Mouse (Mus musculus): ENCODE results near the gene Troap.
A peak's percentile ranks its signal among the peaks of the same experiment; 100 is the strongest.

Gene Troap

GRCm38 (mm10) chr15:99074019-99074599 lies at the start of gene Troap:
Troap (plus strand) TSS chr15:99074575.
- no peak for DNase-seq (ENCODE audit: low read depth)

DNA sequence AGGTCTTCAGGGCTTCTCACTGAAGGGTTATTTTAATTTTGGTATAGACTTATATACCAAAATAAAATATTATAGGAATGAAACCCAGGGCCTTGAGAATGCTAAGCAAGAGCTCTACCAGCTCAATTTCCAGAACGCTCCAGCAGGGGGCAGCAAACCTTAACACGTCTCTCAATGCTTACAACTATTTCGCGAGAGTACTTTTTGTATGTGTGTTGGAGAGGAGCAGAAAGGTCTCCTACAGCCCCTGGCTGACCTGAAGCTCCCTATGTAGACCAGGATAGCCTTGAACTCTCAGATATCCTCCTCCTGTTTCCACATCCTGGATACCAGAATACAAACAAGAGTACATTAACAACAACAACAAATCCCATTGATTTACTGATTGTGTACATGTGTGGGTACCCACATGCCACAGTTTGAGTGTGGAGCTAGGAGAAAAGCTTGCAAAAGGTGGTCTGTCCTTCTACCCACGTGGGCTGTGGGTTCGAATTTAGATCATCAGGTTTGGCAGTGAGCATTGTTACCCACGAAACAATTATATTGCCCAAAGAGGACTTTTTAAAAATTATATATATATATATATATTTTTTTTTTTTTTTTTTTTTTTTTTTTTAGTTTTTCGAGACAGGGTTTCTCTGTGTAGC lies 49.6 kb upstream of the Troap start:
- peak; percentile 83 for DNase-seq (ENCODE audit: low read depth)

- DNase-seq (ENCODE audit: low read depth), result no peak
Measured at GRCm38 (mm10) chr15:99025414-99025813, 49.0 kb upstream of the Troap start.

GRCm38 (mm10) chr15:99026259-99026658 lies 48.1 kb upstream of the Troap start:
- DNase-seq (ENCODE audit: low read depth), result peak; percentile 74

GRCm38 (mm10) chr15:99027116-99027515 lies 47.3 kb upstream of the Troap start:
- DNase-seq (ENCODE audit: low read depth), result no peak

- DNase-seq (ENCODE audit: low read depth), result no peak
Measured at GRCm38 (mm10) chr15:99028874-99029458, 45.4 kb upstream of the Troap start.

GRCm38 (mm10) chr15:99029619-99030584 lies 44.5 kb upstream of the Troap start, which contains the start of gene Tuba1c:
Tuba1c (plus strand) TSS chr15:99029891.
- DNase-seq (ENCODE audit: low read depth), result peak; percentile 91

- no peak for DNase-seq (ENCODE audit: low read depth)
Measured at GRCm38 (mm10) chr15:99030585-99031387, 43.6 kb upstream of the Troap start.

GRCm38 (mm10) chr15:99031388-99031675 lies 43.0 kb upstream of the Troap start:
- no peak for DNase-seq (ENCODE audit: low read depth)

DNA sequence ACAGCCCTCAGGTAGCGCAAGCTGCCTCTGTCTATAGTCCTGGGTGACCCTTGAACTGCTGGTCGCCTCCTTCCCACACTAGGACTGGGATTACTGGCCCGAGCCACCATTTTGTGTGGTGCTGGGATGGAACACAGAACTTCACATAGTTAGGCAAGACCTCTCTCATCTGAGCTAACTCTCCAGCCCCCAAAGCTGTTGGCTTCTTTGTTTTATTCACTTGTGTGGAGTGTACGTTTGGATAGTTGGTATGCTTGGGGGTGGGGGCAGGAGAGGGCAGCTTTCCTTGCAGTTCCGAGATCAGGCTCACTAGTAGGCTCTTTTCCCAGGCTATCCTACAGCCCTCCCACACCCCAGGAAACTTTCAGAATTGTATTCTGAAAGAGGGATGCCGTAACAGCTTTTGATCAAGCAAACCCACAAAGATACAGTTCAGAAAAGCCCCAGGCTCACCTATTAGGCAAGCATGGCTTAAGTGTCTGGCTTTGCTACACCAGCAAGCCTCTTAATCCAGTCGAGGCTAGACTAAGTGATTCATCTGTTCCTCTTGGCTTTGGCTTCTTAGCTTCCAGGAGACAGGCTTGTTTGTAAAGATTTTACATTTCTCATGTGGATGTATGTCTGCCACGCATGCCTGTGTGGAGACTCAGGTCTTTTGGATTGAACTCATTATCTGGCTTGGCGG lies 42.2 kb upstream of the Troap start:
- DNase-seq (ENCODE audit: low read depth), result no peak

DNA sequence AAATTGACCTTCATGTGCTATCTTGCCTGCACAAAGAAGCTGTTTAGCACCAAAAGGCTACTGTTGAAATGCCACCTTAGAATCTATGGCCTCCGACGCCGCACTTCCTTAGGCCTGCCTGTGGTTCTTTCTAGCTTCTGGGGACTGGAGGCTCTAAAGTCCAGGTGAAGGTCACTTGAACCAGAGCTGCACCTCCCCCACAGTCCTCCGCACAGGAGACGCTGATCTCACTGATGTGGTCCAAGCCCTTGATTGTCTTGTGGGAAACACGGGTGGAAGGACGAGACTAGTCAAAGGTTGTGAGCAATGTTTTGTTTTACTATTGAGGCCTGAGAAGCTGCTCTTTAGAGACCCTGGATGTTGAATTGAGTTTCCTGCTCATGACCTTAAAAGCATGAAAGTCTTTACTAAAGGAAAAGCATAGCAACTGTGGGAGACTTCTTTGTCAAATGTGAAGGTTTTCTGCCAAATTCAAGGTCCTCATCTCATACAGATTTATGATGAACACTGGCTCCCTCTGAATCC lies 41.6 kb upstream of the Troap start:
- DNase-seq (ENCODE audit: low read depth), result no peak

DNA sequence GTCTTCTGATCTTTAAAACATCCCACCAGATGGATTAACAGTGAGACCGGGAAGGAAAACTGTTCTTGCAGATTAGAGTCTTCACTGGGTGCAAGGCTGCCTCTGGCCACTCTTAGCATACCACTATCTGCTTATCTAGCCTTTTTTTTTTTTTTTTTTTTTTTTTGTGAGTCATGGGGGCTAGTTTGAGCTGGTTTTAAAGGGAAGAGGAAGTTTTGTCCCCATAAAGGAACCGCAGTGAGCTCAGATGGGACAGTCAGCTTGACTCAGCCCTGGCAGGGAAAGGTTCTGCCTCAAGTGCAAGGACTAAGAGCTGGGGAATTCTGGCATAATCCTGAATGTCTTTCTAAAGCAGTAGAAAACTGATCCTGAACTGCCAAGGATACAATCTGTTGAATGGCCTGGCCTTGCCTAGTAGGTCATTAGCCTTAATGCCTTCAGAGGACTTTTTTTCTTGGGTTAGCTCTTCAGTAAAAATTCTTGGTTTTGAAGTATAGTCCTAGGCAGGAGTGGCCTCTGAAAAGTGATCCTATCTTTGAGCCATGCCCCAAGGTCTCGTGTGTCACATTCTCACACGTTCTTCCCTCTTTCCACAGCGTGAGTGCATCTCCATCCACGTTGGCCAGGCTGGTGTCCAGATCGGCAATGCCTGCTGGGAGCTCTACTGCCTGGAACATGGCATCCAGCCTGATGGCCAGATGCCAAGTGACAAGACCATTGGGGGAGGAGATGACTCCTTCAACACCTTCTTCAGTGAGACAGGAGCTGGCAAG lies 40.7 kb upstream of the Troap start:
- no peak for DNase-seq (ENCODE audit: low read depth)

GRCm38 (mm10) chr15:99035431-99035830 lies 38.9 kb upstream of the Troap start:
- DNase-seq (ENCODE audit: low read depth), result no peak

DNA sequence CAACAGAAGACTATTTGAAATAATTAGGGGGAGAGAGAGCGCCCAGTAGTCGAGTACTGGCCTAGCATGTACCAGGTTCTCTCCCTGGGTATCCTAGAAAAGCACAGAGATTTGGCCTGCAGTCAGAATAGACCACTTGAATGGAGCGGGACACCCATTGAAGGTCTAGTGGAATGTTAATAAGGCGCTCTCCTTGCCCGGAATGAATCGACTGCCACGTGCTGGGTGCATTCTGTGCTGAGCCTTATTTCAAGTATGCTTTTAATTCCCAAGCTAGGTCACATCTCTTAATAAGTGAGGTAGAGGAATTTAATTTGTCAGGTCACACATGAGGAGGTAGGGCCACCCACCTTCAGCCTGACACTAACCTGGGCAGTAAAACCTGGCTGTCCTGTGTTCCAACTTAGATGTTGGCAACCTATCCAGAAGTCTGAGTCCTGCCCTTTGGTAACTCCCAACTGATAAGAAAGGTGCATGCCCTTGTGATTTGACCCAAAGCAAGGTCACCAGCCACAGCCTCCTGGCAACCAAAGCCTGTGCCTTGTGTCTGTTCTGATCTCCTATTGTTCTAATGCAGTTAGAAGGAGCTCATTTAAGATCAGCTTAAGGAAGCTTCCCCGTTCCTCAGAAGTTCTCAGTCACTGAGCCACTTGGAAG lies 38.0 kb upstream of the Troap start:
- DNase-seq (ENCODE audit: low read depth), result no peak

DNA sequence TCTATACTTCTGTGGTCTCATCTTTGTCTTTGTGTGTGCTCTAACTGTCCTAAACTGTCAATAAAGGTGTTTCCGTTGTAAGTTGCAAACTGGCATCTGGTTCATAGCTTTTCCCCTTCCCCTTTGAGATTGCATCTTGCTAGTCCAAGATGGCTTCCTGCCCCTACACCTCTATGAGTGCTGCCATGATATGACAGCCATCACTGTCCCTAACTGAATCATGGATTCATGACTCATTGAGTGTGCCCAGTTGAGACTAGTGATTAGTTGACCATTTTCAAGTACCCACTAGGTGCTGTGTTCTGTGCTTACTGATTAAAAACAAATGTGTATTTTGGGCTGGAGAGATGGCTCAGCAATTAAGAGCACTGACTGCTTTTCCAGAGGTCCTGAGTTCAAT lies 36.4 kb upstream of the Troap start:
- DNase-seq (ENCODE audit: low read depth), result no peak

GRCm38 (mm10) chr15:99038797-99039196 lies 35.6 kb upstream of the Troap start:
- DNase-seq (ENCODE audit: low read depth), result no peak

DNA sequence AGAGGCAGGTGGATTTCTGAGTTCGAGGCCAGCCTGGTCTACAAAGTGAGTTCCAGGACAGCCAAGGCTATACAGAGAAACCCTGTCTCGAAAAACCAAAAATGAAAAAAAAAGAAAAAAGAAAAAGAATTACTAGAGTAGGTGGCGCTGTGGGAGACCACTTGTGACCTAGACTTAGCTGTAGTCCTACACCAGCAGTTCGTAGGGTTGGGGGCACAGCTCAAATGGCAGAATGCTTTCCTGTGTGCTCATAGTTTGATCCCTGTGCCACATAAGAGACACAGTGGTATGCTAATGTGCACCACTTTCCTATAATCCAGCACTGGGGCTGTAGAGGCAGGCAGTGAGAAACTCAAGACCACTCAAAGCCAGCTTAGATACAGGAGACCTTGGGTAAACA lies 35.1 kb upstream of the Troap start:
- no peak for DNase-seq (ENCODE audit: low read depth)

DNA sequence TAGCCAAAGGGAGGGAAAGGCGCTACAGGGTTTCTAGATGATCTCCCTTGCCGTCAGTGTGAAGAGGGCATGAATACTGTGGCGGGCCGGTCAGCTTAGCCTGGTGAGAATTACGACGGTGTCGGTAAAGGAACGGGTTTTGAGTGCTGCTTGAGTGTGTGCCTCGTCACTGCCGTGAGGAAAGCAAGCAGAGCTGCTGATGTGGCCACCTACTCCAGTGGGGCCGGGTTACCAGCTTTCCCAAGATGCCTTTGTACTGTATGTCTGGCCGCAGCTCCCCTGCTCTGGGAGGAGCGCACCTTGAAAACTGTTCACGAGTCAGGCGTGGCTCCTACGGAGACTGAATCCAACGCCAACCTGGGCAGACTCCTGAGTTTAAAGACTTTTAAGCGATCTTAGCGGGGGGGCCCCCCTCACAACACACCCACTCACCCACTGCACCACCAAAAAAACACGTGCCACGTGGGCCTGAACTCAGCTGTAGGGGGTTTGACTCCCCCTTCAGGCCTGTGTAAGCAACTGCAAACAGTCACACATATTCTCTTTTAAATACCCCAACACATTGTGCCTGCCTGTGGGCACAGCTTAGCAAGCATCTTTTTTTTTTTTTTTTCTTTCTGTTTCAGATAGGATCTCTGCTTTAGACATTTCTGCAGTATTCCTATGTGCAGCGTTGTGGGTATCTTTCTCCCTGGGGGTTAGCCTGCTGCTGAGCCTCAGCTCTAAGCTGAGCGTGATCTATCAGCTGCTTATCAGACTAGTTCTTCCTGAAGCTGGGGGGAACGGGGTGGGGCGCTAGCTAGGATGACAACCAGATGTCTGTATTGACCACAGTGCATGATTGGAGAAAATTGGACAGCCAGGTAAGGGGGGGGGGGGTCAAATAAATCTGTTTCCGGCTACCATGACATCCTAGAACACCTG lies 34.1 kb upstream of the Troap start:
- no peak for DNase-seq (ENCODE audit: low read depth)
